Mouse (Mus musculus) cortical plate, adult 2 months (tissue): ENCODE measurements around the gene Denr.

Experiments
- CTCF ChIP-seq: fragments of 200-500 bp; IDR thresholded peaks from 2 replicates; pipeline ENCODE4 v1.5.1; 2011; ENCODE audit warnings: mild to moderate bottlenecking, control low read depth, low read length; ENCODE audit not compliant: insufficient read depth; ENCODE audit errors: extremely low read depth
- POLR2A ChIP-seq: fragments of 200-500 bp; IDR thresholded peaks from 2 replicates; pipeline ENCODE4 v1.6.1; 2011; ENCODE audit warnings: mild to moderate bottlenecking, low read length, control low read depth; ENCODE audit not compliant: insufficient read depth; ENCODE audit errors: extremely low read depth

GRCm38 (mm10) chr5:123863934-123864333 is 43.0 kb upstream of the Denr start:
- TF ChIP-seq CTCF, result no peak
- no peak for TF ChIP-seq POLR2A
